Mouse (Mus musculus): ENCODE data around the gene Snip1.

Gene Snip1

GRCm38 (mm10) chr4:125066490-125067370, at the start of gene Snip1:
Gene Snip1 (plus strand): TSS chr4:125066672.
- peak; percentile 93 for DNase-seq

GRCm38 (mm10) chr4:125017431-125017830, 49.0 kb upstream of the Snip1 start:
- no peak for DNase-seq

GRCm38 (mm10) chr4:125020780-125021538, 45.5 kb upstream of the Snip1 start:
- no peak for DNase-seq

- DNase-seq: peak; percentile 87
Measured at GRCm38 (mm10) chr4:125029891-125030614, 36.4 kb upstream of the Snip1 start.

- no peak for DNase-seq
Measured at GRCm38 (mm10) chr4:125034341-125034740, 32.1 kb upstream of the Snip1 start.

- no peak for DNase-seq
Measured at GRCm38 (mm10) chr4:125044454-125044853, 22.0 kb upstream of the Snip1 start.

- DNase-seq: no peak
Measured at GRCm38 (mm10) chr4:125055385-125055784, 11.1 kb upstream of the Snip1 start.

DNA sequence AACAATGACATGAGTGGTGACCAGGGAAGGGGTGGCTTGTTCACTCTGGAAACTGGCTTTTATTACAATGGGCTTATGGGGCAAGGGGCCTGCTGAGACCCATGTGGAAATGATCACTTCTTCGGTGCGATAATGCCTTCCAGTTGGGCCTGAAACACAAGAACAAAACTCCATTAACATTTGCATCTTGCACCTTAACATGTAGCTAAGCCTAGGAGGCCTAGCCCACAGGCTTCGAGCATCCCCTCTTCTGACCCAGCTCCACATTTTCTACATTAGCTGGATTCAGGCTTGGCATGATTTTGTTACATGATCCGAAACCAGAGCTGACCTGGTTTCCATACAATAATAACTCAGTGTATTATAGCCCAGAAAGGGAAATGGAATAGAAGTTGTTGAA, 10.0 kb upstream of the Snip1 start:
- no peak for DNase-seq

DNA sequence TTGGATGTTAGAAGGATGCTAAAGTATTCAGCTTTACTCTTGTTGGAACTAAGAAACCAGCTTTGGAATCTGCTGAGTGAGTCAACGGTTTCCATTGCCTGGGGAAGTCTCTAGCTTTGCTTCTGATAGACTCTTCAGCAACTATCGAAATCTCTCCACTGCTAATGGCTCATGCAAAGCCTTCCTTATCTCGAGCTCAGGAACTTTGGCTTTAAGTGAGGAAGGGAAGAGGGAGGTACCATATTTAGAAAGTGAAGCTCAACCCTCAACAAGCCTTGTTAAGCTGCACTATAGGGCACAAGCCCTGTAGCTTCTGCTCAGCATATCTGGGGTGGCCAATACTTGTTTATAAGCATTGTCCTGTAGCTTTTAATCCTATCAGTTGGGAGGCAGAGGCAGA, 9.2 kb upstream of the Snip1 start:
- DNase-seq: no peak

DNA sequence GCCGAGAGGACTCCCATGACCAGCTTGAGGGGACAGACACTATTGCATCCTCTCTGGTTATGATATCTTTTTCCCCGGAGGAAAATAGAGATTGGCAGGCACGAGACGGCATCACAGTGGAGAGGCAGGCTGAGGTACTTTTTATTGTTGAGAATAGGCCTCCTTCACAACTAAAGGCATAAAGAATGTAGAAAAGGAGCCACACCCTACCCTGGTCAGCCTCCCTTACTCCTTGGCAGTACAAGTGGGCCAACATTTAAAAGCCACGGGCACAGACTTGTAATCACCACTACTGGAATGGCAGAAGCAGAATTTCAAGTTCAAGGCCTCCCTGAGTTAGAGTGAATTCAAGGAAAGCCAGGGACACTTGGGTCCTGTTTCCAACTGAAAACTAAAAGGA, 8.4 kb upstream of the Snip1 start:
- DNase-seq: no peak

- DNase-seq: peak; percentile 48
Measured at GRCm38 (mm10) chr4:125059025-125059424, 7.4 kb upstream of the Snip1 start.

GRCm38 (mm10) chr4:125063829-125064228, 2.6 kb upstream of the Snip1 start:
- no peak for DNase-seq

- DNase-seq: peak; percentile 65
Measured at GRCm38 (mm10) chr4:125065517-125066307, 760 bp upstream of the Snip1 start, which contains the start of gene Dnali1. Gene Dnali1 (minus strand): TSS chr4:125065703.

DNA sequence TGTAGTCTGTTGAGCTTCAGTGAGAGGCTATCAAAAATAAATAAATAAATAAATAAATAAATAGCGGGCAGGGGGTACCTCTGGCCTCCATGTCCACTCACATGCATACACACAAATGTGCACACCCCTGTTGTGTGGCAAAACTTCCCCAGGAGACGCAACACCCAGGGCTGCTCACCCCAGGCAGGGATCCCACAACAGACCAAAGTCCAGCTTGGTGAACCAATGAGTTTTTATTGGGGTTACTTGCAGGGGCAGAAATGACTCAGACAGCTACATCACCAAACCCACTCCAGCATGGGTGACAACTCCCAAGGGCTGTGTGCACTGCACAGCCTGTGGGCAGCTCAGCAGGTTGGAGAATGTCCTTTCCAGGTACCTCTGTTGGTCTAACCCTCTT, 11.2 kb downstream of the Snip1 start:
- DNase-seq: no peak

DNA sequence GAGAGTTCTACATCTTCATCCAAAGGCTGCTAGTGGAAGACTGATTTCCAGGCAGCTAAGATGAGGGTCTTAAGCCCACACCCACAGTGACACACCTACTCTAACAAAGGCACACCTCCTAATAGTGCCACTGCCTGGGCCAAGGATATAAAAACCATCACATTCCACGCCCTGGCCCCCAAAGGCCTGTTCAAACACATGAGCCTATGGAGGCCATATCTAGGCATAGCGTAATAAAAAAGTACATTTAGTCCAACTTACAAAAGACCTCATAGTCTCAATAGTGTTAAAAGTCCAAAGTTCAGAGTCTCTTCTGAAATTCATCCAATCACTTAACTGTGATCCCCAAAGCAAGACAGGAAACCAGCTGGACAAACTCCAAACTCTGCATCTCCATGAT, 12.2 kb downstream of the Snip1 start:
- DNase-seq: no peak

DNA sequence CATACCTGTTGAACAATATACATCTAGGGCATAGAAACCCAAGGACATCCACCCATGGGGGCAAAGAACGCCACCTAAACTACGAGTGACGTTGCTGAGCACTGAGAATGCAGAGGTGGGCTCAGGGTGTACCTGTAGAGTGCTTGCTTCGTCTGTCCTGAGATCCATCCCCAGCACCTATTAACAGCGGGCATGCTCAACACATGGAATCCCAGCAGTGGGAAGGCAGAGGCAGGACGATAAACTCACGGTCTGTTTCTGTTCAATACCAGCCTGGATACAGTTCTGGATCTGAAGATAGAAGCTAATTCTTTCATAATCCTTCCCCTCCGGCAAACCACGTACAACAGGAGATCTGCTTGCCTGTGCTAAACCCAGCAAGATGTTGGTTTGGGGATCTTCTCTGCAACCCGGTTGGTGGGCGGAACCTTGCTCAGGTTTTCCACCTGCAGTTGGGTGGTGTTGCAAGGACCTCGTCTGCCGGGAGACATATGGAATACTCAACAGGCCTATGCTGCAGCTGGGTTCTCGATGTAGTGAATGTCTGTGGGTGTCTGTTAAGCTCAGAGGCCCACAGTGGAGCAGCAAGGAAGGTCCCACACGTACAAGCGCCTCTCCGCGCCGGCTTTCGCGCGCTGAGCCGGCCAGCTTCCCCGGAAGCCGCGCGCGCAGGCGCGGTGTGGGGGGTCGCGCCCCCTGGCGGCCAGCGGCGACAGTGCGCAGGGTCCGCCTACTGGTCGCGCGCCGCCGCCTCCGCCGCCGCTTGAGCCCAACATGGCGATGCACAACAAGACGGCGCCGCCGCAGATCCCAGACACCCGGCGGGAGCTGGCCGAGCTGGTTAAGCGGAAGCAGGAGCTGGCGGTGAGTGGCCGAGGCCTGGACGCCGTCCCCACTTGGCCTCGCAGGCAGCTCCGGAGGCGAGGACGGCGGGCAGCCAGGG, 18.2 kb downstream of the Snip1 start, which contains the start of gene Meaf6:
Gene Meaf6 (plus strand): TSS at position 732 of the 943 bp plus-strand sequence.
- peak; percentile 96 for DNase-seq

DNA sequence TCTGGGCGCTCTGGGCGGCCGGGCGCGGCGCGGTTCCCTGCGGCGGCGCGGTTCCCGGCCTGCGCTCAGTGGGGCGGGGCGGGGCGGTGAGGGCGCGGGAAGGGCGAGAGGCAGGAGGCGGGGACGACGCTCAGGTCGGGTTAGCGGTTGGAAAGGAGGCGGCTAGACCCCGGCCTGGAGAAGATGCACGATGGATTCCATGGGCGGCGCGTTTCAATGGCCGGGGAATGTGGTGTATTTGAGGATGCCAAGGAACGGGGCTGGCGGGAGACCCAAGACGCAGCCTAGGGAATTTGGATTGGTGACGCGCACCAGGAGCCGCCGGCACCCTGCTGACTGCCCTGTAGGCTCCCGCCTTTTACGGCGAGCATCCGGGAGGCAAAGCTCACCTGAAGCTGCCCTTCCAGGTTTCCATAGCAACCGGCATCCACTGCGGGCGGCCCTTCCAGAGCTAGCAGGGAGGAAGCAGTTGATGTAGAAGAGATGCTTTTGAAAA, 18.9 kb downstream of the Snip1 start:
- peak; percentile 55 for DNase-seq

- DNase-seq: no peak
Measured at GRCm38 (mm10) chr4:125093031-125093430, 26.6 kb downstream of the Snip1 start.

DNA sequence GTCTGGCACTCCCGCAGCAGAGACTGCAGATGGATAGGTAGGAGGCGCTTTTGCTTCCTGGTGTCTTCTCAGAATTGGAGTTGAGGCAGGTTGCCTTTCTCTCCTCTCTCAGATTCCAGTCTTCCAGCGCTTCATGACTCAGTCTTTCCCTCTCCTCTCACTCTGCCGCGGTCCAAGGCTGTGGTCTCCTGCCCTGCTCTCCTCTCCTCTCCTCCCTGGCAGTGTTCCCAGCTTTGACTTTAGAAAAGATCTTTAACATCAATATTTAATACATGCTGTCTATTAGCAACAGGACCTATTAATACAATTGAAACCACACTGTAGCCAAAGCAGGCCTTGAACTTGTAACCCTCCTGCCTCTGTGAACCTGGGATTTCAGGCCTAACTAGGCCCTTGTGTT, 29.6 kb downstream of the Snip1 start:
- DNase-seq: no peak

GRCm38 (mm10) chr4:125097412-125097811, 30.9 kb downstream of the Snip1 start:
- DNase-seq: no peak

DNA sequence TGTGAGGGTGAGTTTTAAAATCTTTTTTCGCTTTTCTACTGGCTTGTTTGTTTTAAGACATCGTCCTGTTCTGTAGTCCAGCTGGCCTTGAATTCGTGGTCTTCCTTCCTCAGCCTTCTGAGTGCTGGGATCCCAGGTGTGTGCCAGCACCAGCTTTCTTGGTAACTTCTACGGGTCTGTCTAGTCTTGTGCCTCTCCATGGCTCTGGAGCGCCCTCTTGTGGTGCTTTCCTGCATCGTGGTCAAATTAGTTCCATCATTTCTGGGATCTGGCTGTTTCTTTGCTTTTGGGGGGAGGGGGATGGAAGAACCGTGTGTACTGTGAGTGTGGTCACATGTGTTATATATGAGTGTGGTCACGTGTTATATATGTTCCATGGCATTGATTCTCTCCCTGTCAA, 33.0 kb downstream of the Snip1 start:
- DNase-seq: peak; percentile 83

Measured in thymus, postnatal 25 days (tissue).